Mouse (Mus musculus): ENCODE data around the gene Pomt2. TPM values are rescaled to one million over a fixed set of nuclear protein-coding genes. Genes with fewer than 3 reads are reported as not detected.

The Pomt2 gene
- polyA plus RNA-seq, 1 experiment from 2014 or later, result 15.5 TPM

DNA sequence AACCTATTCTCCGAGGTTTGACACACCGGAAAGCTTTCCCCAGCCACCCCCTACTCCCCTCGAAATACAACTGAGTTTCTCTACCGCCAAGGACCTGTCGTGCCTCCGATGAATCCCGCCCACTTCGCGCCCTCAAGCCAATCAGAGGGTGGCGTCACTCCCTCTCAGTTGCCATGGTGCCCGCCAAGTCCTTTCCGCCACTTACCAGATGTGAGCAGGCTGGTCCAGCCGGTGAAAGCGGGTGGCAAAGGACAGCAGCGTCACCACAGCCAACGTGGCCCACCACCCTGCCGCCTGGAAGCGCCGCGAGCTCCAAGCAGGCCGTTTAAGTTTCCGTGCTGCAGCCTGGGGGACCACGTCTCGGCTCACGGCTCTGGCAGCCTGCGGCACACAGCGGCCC is 802 bp downstream of the Pomt2 start, which contains the start of gene Gstz1:
Gene Gstz1, plus strand, starts transcription at position 200 of the 400 bp plus-strand sequence.
- WGBS, result under 1% methylated on average over 27 of the region's 27 CpGs

DNA sequence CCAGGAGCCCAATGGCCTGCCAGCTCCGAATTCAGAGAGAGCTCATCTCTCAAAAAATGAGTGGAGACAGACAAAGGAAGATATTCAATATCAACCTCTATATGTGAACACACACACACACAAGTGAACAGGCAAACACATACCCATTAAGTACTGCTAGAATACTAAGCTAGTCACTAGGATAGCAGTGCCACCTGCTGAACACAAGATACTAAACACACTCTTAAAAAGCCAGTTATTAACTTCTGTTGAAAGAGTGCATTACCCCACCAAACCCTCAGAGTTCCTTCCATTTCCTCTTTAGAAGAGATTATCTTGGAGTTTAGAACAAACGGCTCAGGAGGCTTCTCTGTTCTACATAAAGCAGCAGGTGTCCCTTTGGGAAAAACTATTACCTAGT is 5.6 kb downstream of the Pomt2 start:
- DNase-seq (ENCODE audit: extremely low spot score, low spot score), result no peak
- Histone ChIP-seq H3K36me3 (replicated peaks) (peaks cover 13% of the 10 kb centered on the region), H3K4me1 (peaks cover 31% of the 10 kb centered on the region), H3K27me3 (ENCODE audit: poor library complexity, severe bottlenecking) (no peaks in the 10 kb centered on the region), H3K4me3 (no peak overlapping the region), H3K27ac (no peak overlapping the region), H3K9me3 (no peaks in the 10 kb centered on the region)
- WGBS, result 82% methylated on average over 2 of the region's 2 CpGs

More for the DNA sequence above, 802 bp downstream of the Pomt2 start, which contains the start of gene Gstz1:
- Histone ChIP-seq H3K27me3 (ENCODE audit: poor library complexity, severe bottlenecking) (no peaks in the 10 kb centered on the region), H3K36me3 (replicated peaks) (peaks cover 17% of the 10 kb centered on the region), H3K4me1 (peaks cover 24% of the 10 kb centered on the region), H3K27ac (peak within 1 kb of the TSS; percentile 97), H3K9me3 (peaks cover 12% of the 10 kb centered on the region), H3K4me3 (peak within 1 kb of the TSS; percentile 86)
- peak; percentile 95 for DNase-seq (ENCODE audit: extremely low spot score, low spot score)

DNA sequence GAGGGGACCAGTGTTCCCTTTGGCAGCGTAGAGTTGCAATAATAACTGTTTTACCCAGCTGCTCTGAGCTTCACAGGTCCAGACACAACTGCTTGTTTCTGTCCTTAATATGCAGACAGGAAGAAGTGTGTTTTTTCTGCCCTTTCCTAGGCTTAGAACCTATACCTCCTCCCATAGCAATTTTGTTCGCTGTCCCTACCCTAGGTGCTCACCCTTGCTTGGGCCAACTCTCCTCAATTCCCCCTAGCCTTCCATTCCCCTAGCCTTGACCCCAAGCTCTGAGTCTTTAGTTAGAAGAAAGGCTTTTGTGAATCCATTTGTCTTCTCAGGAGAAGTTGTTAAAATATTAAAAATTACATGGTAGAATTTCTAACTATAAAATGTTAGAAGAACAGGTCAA is 9.0 kb downstream of the Pomt2 start:
- peaks cover 35% of the 10 kb centered on the region for H3K36me3 ChIP-seq (replicated peaks)
- no peaks in the 10 kb centered on the region for H3K27me3 ChIP-seq (ENCODE audit: poor library complexity, severe bottlenecking)
- peak overlapping the region; percentile 76 for H3K27ac ChIP-seq
- H3K9me3 ChIP-seq, result no peaks in the 10 kb centered on the region
- no peak overlapping the region for H3K4me3 ChIP-seq
- peaks cover 16% of the 10 kb centered on the region for H3K4me1 ChIP-seq
- DNase-seq (ENCODE audit: extremely low spot score, low spot score), result no peak
- WGBS, result 67% methylated on average over 2 of the region's 2 CpGs

DNA sequence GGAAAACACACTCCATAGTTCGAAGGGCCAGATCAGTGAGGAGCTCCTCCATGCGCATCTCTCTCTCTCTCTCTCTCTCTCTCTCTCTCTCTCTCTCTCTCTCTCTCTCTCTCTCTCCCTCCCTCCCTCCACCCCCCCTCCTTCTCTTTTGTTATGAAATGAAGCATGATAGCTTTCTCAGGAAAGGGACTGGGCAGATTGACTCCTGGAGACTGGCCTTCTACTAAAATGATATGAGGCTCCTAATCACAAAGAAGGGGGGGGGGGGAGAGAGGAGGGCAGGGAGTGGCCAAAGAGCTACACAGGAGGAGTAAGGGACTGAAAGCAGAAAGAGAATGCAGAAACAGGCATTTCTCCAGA is 9.4 kb downstream of the Pomt2 start:
- H3K4me1 ChIP-seq, result peaks cover 16% of the 10 kb centered on the region
- 79% methylated on average over 2 of the region's 2 CpGs for WGBS
- peak overlapping the region; percentile 76 for H3K27ac ChIP-seq
- H3K36me3 ChIP-seq (replicated peaks), result peaks cover 38% of the 10 kb centered on the region
- H3K9me3 ChIP-seq, result no peaks in the 10 kb centered on the region
- no peak for DNase-seq (ENCODE audit: extremely low spot score, low spot score)
- H3K27me3 ChIP-seq (ENCODE audit: poor library complexity, severe bottlenecking), result no peaks in the 10 kb centered on the region
- H3K4me3 ChIP-seq, result no peak overlapping the region

DNA sequence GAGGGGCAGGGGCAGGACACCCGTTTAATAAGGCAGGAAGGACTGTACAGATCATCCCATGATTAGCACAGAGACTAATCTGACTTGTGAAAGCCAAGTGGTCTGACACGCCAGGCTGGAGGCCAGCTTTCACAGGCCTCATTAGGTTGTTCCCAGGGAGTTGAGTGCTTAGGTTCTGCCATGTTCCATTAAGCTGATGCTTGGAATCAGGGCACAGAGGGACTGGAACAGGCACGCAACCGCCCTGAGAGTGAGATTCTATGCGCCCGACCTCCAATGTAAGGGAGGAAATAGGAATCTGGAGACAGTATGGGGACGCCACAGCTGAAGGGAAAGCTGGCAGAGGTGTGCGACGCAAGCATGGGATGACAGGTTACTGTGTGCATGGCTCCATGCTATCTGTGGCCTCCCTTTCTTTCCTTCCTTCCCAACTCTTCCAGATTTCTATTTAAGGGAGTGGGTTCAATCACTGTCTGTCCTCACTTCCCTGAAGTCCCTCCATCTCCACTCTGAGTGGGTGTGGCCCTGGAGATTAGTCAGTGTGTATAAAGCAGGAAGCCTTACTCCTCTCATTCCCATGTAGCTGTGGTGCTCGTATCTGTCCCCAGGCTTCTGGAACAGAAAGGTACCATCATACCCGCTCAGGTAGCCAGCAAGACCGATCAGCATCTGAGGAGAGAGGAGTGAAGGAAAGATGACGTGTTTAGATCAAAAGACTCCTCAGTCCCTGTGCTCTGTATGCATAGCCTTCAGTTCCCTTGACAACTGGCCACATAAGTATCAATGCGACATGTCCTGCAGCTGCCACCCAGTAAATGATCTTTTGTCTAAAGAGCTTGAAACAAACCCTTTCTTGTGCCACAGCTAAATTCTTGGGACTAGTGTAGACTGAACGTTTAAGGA is 10.1 kb downstream of the Pomt2 start:
- Histone ChIP-seq H3K4me1 (peaks cover 16% of the 10 kb centered on the region), H3K27ac (peak overlapping the region; percentile 76)
- 77% methylated on average over 15 of the region's 15 CpGs for WGBS

DNA sequence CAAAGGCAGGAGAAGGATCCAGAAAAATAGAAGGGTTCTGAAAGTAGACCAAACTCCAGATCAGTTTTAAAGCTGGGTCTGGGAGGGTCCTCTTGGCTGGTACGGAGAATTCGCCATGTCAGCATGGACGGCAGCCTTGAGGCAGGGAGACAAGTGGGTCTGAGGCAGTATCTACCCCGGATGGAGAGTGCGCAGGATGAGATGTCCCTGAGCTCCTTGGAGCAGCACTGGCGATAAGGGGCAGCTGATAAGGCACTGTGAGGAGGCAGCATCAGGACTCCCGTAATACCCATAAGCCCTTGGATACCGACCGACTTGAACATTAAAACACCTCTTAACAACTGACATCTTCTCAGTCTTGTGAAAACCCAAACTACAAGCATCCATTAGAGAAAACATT is 15.0 kb downstream of the Pomt2 start:
- H3K27me3 ChIP-seq (ENCODE audit: poor library complexity, severe bottlenecking), result no peaks in the 10 kb centered on the region
- no peak for DNase-seq (ENCODE audit: extremely low spot score, low spot score)
- no peaks in the 10 kb centered on the region for H3K9me3 ChIP-seq
- peaks cover 80% of the 10 kb centered on the region for H3K36me3 ChIP-seq (replicated peaks)
- 93% methylated on average over 9 of the region's 9 CpGs for WGBS
- no peak overlapping the region for H3K27ac ChIP-seq
- H3K4me3 ChIP-seq, result no peak overlapping the region
- peaks cover 4% of the 10 kb centered on the region for H3K4me1 ChIP-seq

More for the DNA sequence above, 10.1 kb downstream of the Pomt2 start:
- H3K36me3 ChIP-seq (replicated peaks), result peaks cover 44% of the 10 kb centered on the region
- no peak overlapping the region for H3K4me3 ChIP-seq
- DNase-seq (ENCODE audit: extremely low spot score, low spot score), result no peak
- H3K9me3 ChIP-seq, result no peaks in the 10 kb centered on the region
- no peaks in the 10 kb centered on the region for H3K27me3 ChIP-seq (ENCODE audit: poor library complexity, severe bottlenecking)

DNA sequence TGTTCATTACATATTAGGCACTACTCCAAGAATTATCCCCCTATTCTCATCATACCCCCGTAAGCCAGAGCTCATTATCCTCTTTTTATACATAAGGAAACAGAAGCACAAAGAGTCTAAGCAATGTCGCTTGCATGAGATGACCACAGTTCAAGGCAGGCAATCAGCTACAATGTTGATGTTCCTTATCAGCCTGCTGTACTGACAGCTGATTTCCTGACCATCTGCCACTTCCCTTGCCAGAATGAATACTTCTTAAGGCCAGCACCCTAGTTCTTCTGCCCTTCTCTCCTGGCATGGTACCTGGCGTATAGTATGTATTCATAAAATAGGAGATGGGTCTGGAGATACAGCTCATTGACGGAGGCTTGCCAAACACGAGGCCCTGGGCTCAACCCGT is 15.6 kb downstream of the Pomt2 start:
- Histone ChIP-seq H3K4me1 (peaks cover 5% of the 10 kb centered on the region; the same call in 1 of the 2 replicates), H3K36me3 (replicated peaks) (peaks cover 80% of the 10 kb centered on the region), H3K9me3 (no peaks in the 10 kb centered on the region), H3K27ac (no peak overlapping the region), H3K4me3 (no peak overlapping the region), H3K27me3 (ENCODE audit: poor library complexity, severe bottlenecking) (no peaks in the 10 kb centered on the region)
- 91% methylated on average over 6 of the region's 6 CpGs for WGBS
- DNase-seq (ENCODE audit: extremely low spot score, low spot score), result no peak

DNA sequence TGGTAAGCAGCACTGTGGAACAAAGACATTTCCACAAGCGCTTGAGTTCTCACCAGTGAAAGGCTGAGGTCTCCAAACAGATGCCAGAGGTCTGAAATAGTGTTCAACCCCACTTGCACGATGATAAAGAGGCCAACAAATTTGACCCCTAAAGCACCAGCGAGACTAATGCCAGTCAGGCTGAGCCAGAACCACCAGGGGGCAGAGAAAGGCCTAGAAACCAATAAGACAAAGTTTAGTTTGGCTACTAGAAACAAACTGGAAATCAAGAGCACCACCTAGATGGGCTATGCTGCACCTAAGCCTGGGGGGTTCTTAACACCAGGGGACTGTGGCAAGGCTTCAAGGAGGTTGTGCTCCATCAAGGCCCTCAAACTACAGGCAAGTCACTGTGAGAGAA is 16.1 kb downstream of the Pomt2 start:
- no peak overlapping the region for H3K27ac ChIP-seq
- no peak for DNase-seq (ENCODE audit: extremely low spot score, low spot score)
- 73% methylated on average over 3 of the region's 3 CpGs for WGBS

DNA sequence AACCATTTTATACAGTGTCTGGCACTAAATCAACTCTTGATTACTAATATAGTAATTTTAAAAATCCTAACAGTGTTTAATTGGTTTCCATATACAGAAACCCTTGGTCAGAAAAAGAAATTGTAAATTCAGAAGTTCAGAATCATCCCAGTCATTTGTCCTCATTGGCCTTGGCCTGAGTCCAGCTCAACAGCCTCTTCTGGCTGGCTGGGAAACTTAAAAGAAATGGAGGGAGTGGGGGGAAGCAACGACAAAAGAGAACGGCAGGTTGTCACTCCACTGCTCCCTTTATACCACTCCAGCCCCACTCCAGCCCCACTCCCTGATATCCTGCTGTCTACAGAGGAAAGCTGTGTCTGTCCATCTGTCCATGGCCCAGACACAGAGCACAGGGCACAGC is 16.6 kb downstream of the Pomt2 start:
- no peak for DNase-seq (ENCODE audit: extremely low spot score, low spot score)
- H3K4me3 ChIP-seq, result no peak overlapping the region
- no peaks in the 10 kb centered on the region for H3K27me3 ChIP-seq (ENCODE audit: poor library complexity, severe bottlenecking)
- 88% methylated on average over 2 of the region's 2 CpGs for WGBS
- peaks cover 77% of the 10 kb centered on the region for H3K36me3 ChIP-seq (replicated peaks)
- H3K27ac ChIP-seq, result no peak overlapping the region
- peaks cover 5% of the 10 kb centered on the region; the same call in 1 of the 2 replicates for H3K4me1 ChIP-seq
- no peaks in the 10 kb centered on the region for H3K9me3 ChIP-seq

More for the DNA sequence above, 16.1 kb downstream of the Pomt2 start:
- peaks cover 80% of the 10 kb centered on the region for H3K36me3 ChIP-seq (replicated peaks)
- peaks cover 5% of the 10 kb centered on the region; the same call in 1 of the 2 replicates for H3K4me1 ChIP-seq
- H3K27me3 ChIP-seq (ENCODE audit: poor library complexity, severe bottlenecking), result no peaks in the 10 kb centered on the region
- no peak overlapping the region for H3K4me3 ChIP-seq
- no peaks in the 10 kb centered on the region for H3K9me3 ChIP-seq

DNA sequence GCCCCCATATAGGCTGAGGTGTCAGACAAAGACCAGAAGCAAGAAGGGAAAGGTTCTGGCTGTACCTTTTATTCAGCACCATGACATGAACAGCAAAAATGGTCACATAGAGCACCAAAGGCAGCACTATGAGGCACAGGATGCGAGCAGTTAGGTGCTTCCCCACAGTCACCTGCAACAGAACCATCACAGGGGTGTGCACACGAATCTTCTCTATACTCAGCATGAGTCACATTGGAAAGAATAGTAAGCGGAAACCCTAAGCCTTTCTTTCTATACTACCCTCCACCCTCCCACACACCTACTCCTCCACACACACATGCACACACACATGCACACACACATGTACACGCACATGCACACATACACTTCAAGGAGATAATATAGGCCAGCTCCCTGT is 17.5 kb downstream of the Pomt2 start:
- H3K9me3 ChIP-seq, result no peaks in the 10 kb centered on the region
- H3K36me3 ChIP-seq (replicated peaks), result peaks cover 71% of the 10 kb centered on the region
- H3K27me3 ChIP-seq (ENCODE audit: poor library complexity, severe bottlenecking), result no peaks in the 10 kb centered on the region
- no peak overlapping the region for H3K4me3 ChIP-seq
- no peak overlapping the region for H3K27ac ChIP-seq
- H3K4me1 ChIP-seq, result peaks cover 5% of the 10 kb centered on the region; the same call in 1 of the 2 replicates
- DNase-seq (ENCODE audit: extremely low spot score, low spot score), result no peak
- 91% methylated on average over 4 of the region's 4 CpGs for WGBS

DNA sequence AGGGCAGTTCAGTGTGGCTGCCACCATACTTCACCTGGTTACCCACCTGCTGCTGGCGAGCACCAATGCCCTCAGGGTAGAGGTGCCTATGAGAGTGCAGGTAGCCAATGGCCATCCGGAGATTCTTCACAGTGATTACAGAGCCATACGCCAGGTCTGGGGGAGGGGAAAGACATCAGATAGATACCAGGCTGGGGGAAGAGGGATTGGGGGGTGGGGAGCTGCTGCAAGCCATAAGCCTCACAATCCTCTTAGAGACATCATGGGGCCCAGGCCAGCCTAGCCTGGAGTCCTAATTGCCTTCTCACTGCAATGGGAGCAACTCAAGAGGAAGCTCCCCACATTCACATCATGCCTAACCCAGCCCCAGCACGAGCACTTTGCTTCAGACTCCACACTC is 20.5 kb downstream of the Pomt2 start:
- Histone ChIP-seq H3K27ac (no peak overlapping the region), H3K9me3 (no peaks in the 10 kb centered on the region), H3K36me3 (replicated peaks) (peaks cover 71% of the 10 kb centered on the region), H3K4me1 (peaks cover 5% of the 10 kb centered on the region; the same call in 1 of the 2 replicates), H3K4me3 (no peak overlapping the region), H3K27me3 (ENCODE audit: poor library complexity, severe bottlenecking) (no peaks in the 10 kb centered on the region)
- DNase-seq (ENCODE audit: extremely low spot score, low spot score), result no peak
- WGBS, result 47% methylated on average over 4 of the region's 4 CpGs

DNA sequence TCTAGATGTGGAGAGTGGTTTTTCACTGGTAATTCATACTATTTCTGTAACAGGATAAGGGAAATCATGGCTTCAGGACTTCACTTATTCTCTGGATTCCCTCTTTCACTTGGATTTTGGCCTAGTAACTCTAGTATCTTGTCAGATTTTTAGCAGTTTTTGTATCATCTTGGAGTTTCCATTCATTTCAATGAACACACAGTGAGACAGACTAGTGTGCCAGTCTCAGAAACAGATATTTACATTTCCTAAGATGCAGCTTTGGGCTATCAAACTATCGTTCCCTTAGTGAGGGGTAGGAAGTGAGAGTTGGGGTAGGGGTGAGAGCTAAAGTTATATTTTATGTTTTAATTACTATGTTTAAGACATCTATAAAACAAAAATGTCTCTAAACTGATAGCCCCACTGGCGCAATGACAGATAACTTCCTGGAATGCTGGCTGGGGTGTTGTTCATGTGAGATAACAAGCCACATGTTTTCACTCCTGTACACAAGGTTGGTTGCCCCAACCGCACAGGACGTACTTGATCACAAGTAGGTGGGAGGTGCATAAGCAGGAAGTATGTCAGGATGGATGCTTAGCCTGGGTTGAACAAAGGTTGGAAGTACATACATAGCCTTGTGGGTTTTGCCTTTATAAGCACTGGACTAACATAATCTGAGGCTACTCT is 25.7 kb downstream of the Pomt2 start:
- DNase-seq (ENCODE audit: extremely low spot score, low spot score), result no peak
- H3K9me3 ChIP-seq, result no peaks in the 10 kb centered on the region

More for the DNA sequence above, 25.7 kb downstream of the Pomt2 start:
- H3K36me3 ChIP-seq (replicated peaks), result peaks cover 59% of the 10 kb centered on the region
- no peaks in the 10 kb centered on the region for H3K4me1 ChIP-seq
- WGBS, result 95% methylated on average over 4 of the region's 4 CpGs
- no peak overlapping the region for H3K4me3 ChIP-seq
- no peaks in the 10 kb centered on the region for H3K27me3 ChIP-seq (ENCODE audit: poor library complexity, severe bottlenecking)
- H3K27ac ChIP-seq, result no peak overlapping the region

All from forebrain, embryonic 10.5 days (tissue).